16 mouse cellular contexts compared by ENCODE assay signal in genomic region chr19:47230082-47230481, GRCm38 (mm10). TPM values are rescaled to one million over a fixed set of nuclear protein-coding genes. Genes with fewer than 3 reads are reported as not detected.
DNase-seq lines count a peak whose midpoint lies in the region; ATAC-seq and TF ChIP-seq lines count a peak whose summit lies in the region.
"Had no signal": no experiment of that assay in that cellular context is flagged by ENCODE, and none has a peak within 500 bp of the region (broad histone marks: within the 10 kb centered on the region; RNA-seq: fewer than 3 reads in every experiment).

No protein-coding gene starts in this region.

- ATAC-seq in midbrain, embryonic 14.5 days (ENCODE audit: low FRiP score, low TSS enrichment), result no peak
- ATAC-seq: forebrain, embryonic 13.5 days; forebrain, postnatal 0 days; intestine, embryonic 15.5 days had no signal

- peak overlapping the region; percentile 98 for H3K27ac ChIP-seq in gastrocnemius, adult 2 months
- no peak overlapping the region for H3K27ac ChIP-seq in midbrain, embryonic 14.5 days (replicated peaks; ENCODE audit: low read depth, low read length)
- H3K27ac ChIP-seq: embryonic facial prominence, embryonic 10.5 days; forebrain, embryonic 13.5 days; hindbrain, embryonic 10.5 days; hindbrain, embryonic 14.5 days had no signal

- intact Hi-C loops in gastrocnemius, adult 2 months (cut with DNase I), result loop anchor here (2.0 kb wide), 1 partner anchor 17 kb away; no protein-coding TSS in a partner anchor
- intact Hi-C loops in gastrocnemius, postnatal 14 days (cut with DNase I; ENCODE audit: low total_unique reads), result no loop called here

- H3K27me3 ChIP-seq in midbrain, embryonic 14.5 days (ENCODE audit: control insufficient read depth, insufficient read depth, low read length), result no peaks in the 10 kb centered on the region
- H3K27me3 ChIP-seq: heart, embryonic 12.5 days; intestine, embryonic 15.5 days had no signal

- 89% methylated on average over 7 of the region's 7 CpGs for WGBS in midbrain, embryonic 14.5 days

- H3K4me1 ChIP-seq in midbrain, embryonic 14.5 days (ENCODE audit: control insufficient read depth, insufficient read depth, low read length), result peaks cover 13% of the 10 kb centered on the region

- H3K36me3 ChIP-seq in midbrain, embryonic 14.5 days (ENCODE audit: control insufficient read depth, insufficient read depth, low read length), result no peaks in the 10 kb centered on the region
- H3K36me3 ChIP-seq: embryonic facial prominence, embryonic 10.5 days; heart, embryonic 12.5 days; hindbrain, embryonic 10.5 days; intestine, embryonic 15.5 days had no signal

- no peak for TF ChIP-seq CTCF in gastrocnemius, adult 2 months (IDR thresholded peaks at IDR 0.05)

- peak; percentile 85 for DNase-seq in gastrocnemius, adult 18-20 months (ENCODE audit: low spot score)
- no peak for DNase-seq in gastrocnemius, postnatal 4 days (ENCODE audit: low spot score in 2 of 2)
- DNase-seq in gastrocnemius, adult 2 months, result peak; percentile 89
- peak; percentile 71 for DNase-seq in gastrocnemius, postnatal 14 days
- DNase-seq in ovary, postnatal 36 days (ENCODE audit: low spot score), result no peak
- no peak for DNase-seq in midbrain, embryonic 14.5 days
- no peak for DNase-seq in layer of hippocampus, postnatal 36 days
- DNase-seq: forebrain, postnatal 0 days; heart, adult 18-20 months; kidney, adult 2 months had no signal

- H3K4me2 ChIP-seq in midbrain, embryonic 14.5 days (ENCODE audit: low read length), result no peak overlapping the region
- H3K4me2 ChIP-seq: forebrain, embryonic 13.5 days; hindbrain, embryonic 14.5 days had no signal

- H3K4me3 ChIP-seq in gastrocnemius, adult 2 months, result peak overlapping the region; percentile 79
- H3K4me3 ChIP-seq in midbrain, embryonic 14.5 days (replicated peaks; ENCODE audit: low read depth, low read length), result no peak overlapping the region
- H3K4me3 ChIP-seq: embryonic facial prominence, embryonic 10.5 days; forebrain, embryonic 13.5 days; heart, embryonic 12.5 days; hindbrain, embryonic 10.5 days; intestine, embryonic 15.5 days had no signal

- no peaks in the 10 kb centered on the region for H3K9me3 ChIP-seq in midbrain, embryonic 14.5 days (ENCODE audit: control insufficient read depth, low read length)
- H3K9me3 ChIP-seq: embryonic facial prominence, embryonic 10.5 days; forebrain, embryonic 13.5 days; heart, embryonic 12.5 days; hindbrain, embryonic 10.5 days; intestine, embryonic 15.5 days had no signal

- no peak overlapping the region for H3K9ac ChIP-seq in midbrain, embryonic 14.5 days (replicated peaks; ENCODE audit: low read length)
- H3K9ac ChIP-seq: forebrain, embryonic 13.5 days; forebrain, postnatal 0 days; intestine, embryonic 15.5 days had no signal

RNA-seq across cellular contexts. Expression of gene Neurl1a, which starts 51.5 kb away (rescaled TPM):
- total RNA-seq in gastrocnemius, adult 18-20 months (2021), result 100 to 1,000 TPM; 131 to 137 TPM
- total RNA-seq in gastrocnemius, postnatal 4 days (2021), result 10 to 100 TPM; 30.8 to 33.0 TPM
- total RNA-seq in gastrocnemius, adult 2 months (2021), result 100 to 1,000 TPM; 124 to 133 TPM
- 10 to 100 TPM; 63.6 to 86.9 TPM for total RNA-seq in gastrocnemius, postnatal 14 days (2021)
- polyA plus RNA-seq in midbrain, embryonic 14.5 days (2014; fragmentation: Nextera tagmentation; extraction: Ambion mirVana), result 9.6 and 11.4 TPM in 2 replicates
- 100 to 1,000 TPM; 174 to 190 TPM for total RNA-seq in layer of hippocampus, postnatal 36 days (2021)

Comparison
In these comparisons a context has a peak if more than half of its experiments do, and no peak if none do; other contexts are left out.
1. DNase-seq: peak in gastrocnemius, adult 18-20 months (single experiment), gastrocnemius, adult 2 months (single experiment) and gastrocnemius, postnatal 14 days (single experiment); none in gastrocnemius, postnatal 4 days (0 of 2), ovary, postnatal 36 days (single experiment), midbrain, embryonic 14.5 days (single experiment) and layer of hippocampus, postnatal 36 days (0 of 2).